9 mouse cellular contexts compared by ENCODE assay signal in genomic region chr4:95377222-95378134, GRCm38 (mm10).
A peak's percentile ranks its signal among the peaks of the same experiment; 100 is the strongest.
DNase-seq lines count a peak whose midpoint lies in the region; ATAC-seq and TF ChIP-seq lines count a peak whose summit lies in the region.
"Had no signal": no experiment of that assay in that cellular context is flagged by ENCODE, and none has a peak within 500 bp of the region (broad histone marks: within the 10 kb centered on the region; RNA-seq: fewer than 3 reads in every experiment).

No protein-coding gene starts in this region.

- no peaks in the 10 kb centered on the region for H3K9me3 ChIP-seq in midbrain, embryonic 16.5 days (replicated peaks; ENCODE audit: control insufficient read depth, low read length, poor library complexity, severe bottlenecking)
- H3K9me3 ChIP-seq in midbrain, embryonic 10.5 days (replicated peaks) = no peaks in the 10 kb centered on the region
- no peaks in the 10 kb centered on the region for H3K9me3 ChIP-seq in limb, embryonic 12.5 days

- 54% methylated on average over 9 of the region's 9 CpGs for WGBS in midbrain, embryonic 16.5 days
- WGBS in midbrain, embryonic 10.5 days = 70% methylated on average over 9 of the region's 9 CpGs
- 37% methylated on average over 9 of the region's 9 CpGs for WGBS in limb, embryonic 12.5 days
- 67% methylated on average over 9 of the region's 9 CpGs for WGBS in small intestine, adult 2 months

- TF ChIP-seq CTCF in small intestine, adult 2 months (IDR thresholded peaks at IDR 0.05; ENCODE audit: extremely low read depth, insufficient read length, insufficient replicate concordance, low read depth, low read length) = no peak

- no peak for DNase-seq in midbrain, embryonic 10.5 days (ENCODE audit: low spot score)
- DNase-seq in heart, postnatal 25 days (ENCODE audit: low spot score) = peak; percentile 25
- no peak for DNase-seq in right cerebral cortex, adult 2 months (ENCODE audit: low spot score in 2 of 2)
- DNase-seq in right cerebral cortex, postnatal 36 days (ENCODE audit: low spot score in 2 of 2) = no peak
- DNase-seq in right cerebral cortex, postnatal 4 days = no peak

- H3K27ac ChIP-seq in midbrain, embryonic 16.5 days (ENCODE audit: low read length) = no peak overlapping the region
- no peak overlapping the region for H3K27ac ChIP-seq in midbrain, embryonic 10.5 days (replicated peaks)
- H3K27ac ChIP-seq in limb, embryonic 12.5 days = peak overlapping the region; percentile 45; the same call in 1 of the 2 replicates
- peak overlapping the region; percentile 70 for H3K27ac ChIP-seq in small intestine, adult 2 months (ENCODE audit: insufficient read depth, low read depth, low read length)
- H3K27ac ChIP-seq: liver, embryonic 14.5 days had no signal

- H3K4me2 ChIP-seq in midbrain, embryonic 16.5 days (ENCODE audit: low read length) = no peak overlapping the region
- no peak overlapping the region for H3K4me2 ChIP-seq in limb, embryonic 12.5 days

- no peaks in the 10 kb centered on the region for H3K4me1 ChIP-seq in midbrain, embryonic 16.5 days (ENCODE audit: control insufficient read depth, insufficient read depth, low read length)
- H3K4me1 ChIP-seq in midbrain, embryonic 10.5 days = peaks cover 11% of the 10 kb centered on the region; the same call in 1 of the 2 replicates
- peaks cover 19% of the 10 kb centered on the region for H3K4me1 ChIP-seq in limb, embryonic 12.5 days (replicated peaks)
- H3K4me1 ChIP-seq in small intestine, adult 2 months (ENCODE audit: control insufficient read depth, insufficient read depth, insufficient read length, low read length) = 0 out of 2 replicates have a peak, but pooled peaks cover 2% of the 10 kb centered on the region

- ATAC-seq in midbrain, embryonic 16.5 days = peak; percentile 66; the same call in 1 of the 2 replicates
- no peak for ATAC-seq in limb, embryonic 12.5 days (ENCODE audit: insufficient number of reproducible peaks, insufficient read depth, low FRiP score, low TSS enrichment, low read depth)

- TF ChIP-seq POLR2A in small intestine, adult 2 months (IDR thresholded peaks at IDR 0.05; ENCODE audit: low read depth, low read length) = no peak

- H3K36me3 ChIP-seq in midbrain, embryonic 16.5 days (ENCODE audit: control insufficient read depth, insufficient read depth, low read length) = no peaks in the 10 kb centered on the region
- H3K36me3 ChIP-seq in midbrain, embryonic 10.5 days = no peaks in the 10 kb centered on the region
- no peaks in the 10 kb centered on the region for H3K36me3 ChIP-seq in limb, embryonic 12.5 days
- no peaks in the 10 kb centered on the region for H3K36me3 ChIP-seq in small intestine, adult 2 months (ENCODE audit: control insufficient read depth, insufficient read depth, low read length)

- no peak overlapping the region for H3K9ac ChIP-seq in midbrain, embryonic 16.5 days (ENCODE audit: low read depth, low read length)
- H3K9ac ChIP-seq in limb, embryonic 12.5 days (replicated peaks) = no peak overlapping the region
- H3K9ac ChIP-seq: liver, embryonic 14.5 days had no signal

- intact Hi-C loops in heart, postnatal 25 days (cut with DNase I) = loop anchor here (5.0 kb wide), 1 partner anchor 95 kb away; no protein-coding TSS in a partner anchor

- H3K4me3 ChIP-seq in midbrain, embryonic 16.5 days (ENCODE audit: low read depth, low read length) = no peak overlapping the region
- H3K4me3 ChIP-seq in midbrain, embryonic 10.5 days = no peak overlapping the region
- no peak overlapping the region for H3K4me3 ChIP-seq in limb, embryonic 12.5 days (replicated peaks)
- no peak overlapping the region for H3K4me3 ChIP-seq in small intestine, adult 2 months (ENCODE audit: low read depth, low read length)

- H3K27me3 ChIP-seq in midbrain, embryonic 16.5 days (ENCODE audit: control insufficient read depth, insufficient read depth, low read depth, low read length) = no peaks in the 10 kb centered on the region
- H3K27me3 ChIP-seq in midbrain, embryonic 10.5 days (ENCODE audit: low read depth, poor library complexity, severe bottlenecking) = no peaks in the 10 kb centered on the region
- no peaks in the 10 kb centered on the region for H3K27me3 ChIP-seq in limb, embryonic 12.5 days
- H3K27me3 ChIP-seq in small intestine, adult 2 months (ENCODE audit: control insufficient read depth, insufficient read depth, low read length) = no peaks in the 10 kb centered on the region

Comparison
In these comparisons a context has a peak if more than half of its experiments do, and no peak if none do; other contexts are left out.
1. H3K27ac ChIP-seq: peak in limb, embryonic 12.5 days (single experiment) and small intestine, adult 2 months (single experiment); none in midbrain, embryonic 16.5 days (single experiment) and midbrain, embryonic 10.5 days (single experiment).